Mouse (Mus musculus) right cerebral cortex, adult 2 months (tissue): ENCODE measurements around the gene Polh.

ENCODE experiments used
- DNase-seq, 2 experiments: peaks; one replicate each; pipeline ENCODE4 v3.0.0; 2021 to 2022; ENCODE audit warnings: low spot score in 2 of 2

The Polh gene

DNA sequence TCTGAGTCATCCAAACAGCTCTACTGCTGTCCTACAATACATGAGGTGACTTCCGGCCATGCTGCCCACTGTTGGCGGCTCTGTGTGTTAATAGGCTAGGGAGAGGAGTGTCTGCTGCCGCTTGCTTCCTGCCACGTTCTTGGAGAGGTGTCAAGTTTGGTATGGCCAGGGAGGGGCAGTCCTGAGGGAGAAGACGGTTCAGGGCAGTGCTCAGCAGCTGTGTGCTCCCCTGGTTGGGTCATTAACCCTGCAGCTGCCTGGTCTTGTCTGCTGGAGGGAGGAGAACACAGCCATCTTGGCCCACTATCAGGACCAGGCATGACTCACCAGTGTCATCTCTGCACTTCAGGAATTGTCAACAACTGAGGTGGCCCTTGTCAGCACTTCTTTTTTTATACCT, 34.1 kb downstream of the Polh start:
- no peak for DNase-seq

DNA sequence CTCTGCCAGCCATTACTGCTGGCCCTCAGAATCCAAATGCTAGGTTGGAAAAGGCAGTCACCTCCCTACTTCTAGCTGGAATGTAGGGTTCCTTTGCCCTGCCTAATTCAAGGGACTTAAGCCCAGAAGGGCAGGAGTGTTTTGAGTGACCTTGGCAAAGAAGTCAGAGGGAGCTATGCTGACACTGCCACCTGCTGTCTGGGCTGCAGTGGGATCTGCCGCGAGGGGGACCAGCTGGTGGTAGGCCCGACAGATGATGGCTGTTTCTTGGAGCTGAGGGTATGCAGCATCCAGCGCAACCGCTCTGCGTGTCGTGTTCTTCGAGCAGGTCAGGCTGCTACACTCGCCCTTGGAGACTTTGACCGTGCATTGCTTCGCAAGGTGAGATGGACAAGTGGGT, 35.4 kb downstream of the Polh start:
- DNase-seq: no peak

DNA sequence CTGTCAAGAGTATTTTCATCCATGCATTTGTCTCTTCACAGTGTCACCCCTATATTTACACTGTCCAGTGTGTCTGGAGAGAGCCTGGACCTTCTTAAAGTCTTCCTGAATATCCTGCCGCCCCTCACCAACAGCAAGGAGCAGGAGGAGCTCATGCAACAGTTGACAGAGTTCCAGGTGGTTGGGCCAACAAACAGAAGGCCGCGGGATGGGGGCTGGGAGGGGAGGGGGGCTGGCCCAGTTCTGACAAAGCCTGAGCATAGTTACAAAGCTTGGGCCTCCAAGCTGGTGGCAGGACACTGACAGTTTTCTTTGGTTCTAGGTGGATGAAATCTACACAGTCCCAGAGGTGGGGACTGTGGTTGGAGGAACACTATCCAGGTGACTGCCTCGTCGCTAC, 36.2 kb downstream of the Polh start:
- DNase-seq: no peak

DNA sequence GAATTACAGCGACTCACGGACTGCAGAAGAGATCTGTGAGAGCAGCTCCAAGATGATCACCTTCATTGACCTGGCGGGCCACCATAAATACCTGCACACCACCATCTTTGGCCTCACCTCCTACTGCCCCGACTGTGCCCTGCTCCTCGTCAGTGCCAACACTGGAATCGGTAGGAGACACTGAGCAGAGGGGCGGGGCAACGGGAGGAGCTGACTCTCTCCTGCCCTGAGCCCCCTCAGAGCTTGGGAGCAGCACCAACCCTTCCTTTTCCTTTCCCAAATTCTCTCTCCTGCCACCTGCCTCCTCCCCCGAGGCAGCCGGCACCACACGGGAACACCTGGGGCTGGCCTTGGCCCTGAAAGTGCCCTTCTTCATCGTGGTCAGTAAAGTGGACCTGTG, 37.0 kb downstream of the Polh start:
- no peak for DNase-seq

DNA sequence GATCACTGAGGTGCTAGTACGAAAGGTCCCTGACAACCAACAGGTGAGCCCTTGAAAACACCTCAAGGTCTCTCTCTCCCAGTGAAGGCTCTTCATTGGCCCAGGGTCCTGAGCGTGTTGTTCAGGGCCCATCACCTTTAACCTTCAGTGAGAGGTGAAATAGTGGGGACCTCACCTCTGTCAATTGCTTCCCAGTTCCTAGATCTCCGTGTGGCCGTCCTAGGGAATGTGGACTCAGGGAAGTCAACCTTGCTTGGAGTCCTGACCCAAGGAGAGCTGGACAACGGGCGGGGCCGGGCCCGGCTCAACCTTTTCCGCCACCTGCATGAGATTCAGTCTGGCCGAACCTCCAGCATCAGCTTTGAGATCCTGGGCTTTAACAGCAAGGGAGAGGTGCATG, 37.7 kb downstream of the Polh start:
- DNase-seq: no peak

DNA sequence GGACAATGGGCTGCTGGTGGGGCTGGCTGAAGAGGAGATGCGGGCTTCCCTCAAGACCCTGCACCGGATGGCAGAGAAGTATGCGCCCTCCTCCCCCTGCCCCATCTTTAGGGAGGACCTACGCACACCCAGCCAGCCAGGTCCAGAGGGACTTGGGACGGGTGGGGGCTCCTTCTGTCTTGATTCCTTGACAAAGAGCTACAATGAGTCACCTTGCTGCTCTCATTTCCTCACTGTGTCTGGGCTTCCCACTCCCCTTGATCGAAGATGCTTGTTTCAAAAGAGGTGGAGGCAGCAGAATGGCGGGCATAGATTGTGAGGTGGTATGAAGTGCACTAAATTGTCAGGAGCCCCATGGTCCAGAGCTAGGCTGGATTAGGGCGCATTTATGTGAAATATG, 38.1 kb downstream of the Polh start:
- no peak for DNase-seq

DNA sequence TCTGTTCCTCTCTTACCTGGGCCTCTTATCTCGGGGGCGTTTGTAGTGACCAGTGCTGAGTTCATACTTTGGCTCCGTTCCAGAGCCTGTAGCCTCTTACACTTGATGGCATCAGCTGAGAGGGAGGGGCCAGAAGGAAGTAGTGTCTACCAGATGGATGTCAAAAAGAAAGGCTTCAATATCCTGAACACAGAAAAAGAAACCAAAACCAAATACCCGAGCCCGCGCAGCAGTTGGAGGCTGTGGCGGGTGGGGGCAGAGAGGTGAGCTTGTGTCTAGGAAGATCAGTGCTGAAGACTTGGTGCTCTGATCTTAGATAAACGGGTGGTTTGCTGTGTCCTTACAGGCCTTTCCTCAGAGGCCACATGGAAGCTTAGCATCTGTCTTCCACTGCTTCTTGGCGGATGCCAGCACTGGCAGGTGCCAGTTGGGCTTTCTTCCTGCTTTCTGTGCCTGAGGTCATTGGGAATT, 39.5 kb downstream of the Polh start:
- no peak for DNase-seq

DNA sequence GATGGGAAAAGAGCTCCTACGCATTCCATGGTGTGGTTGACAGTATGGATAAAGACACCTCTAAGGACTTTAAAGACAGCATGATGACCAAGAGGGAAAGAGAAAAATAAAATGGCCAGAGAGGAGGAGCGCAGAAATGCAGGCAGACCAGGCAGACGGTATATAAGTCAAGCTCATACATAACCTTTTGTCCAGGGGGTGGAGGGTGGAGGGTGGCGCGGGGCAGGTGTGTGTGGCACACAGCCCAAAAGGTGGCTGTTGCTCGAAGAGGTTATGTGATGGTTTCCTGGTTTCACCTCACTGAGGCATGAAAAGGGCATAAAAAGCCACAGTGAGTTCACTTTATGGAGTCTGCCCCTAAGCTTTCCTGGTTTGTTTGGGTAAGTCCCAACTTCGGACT, 39.9 kb downstream of the Polh start:
- no peak for DNase-seq

DNA sequence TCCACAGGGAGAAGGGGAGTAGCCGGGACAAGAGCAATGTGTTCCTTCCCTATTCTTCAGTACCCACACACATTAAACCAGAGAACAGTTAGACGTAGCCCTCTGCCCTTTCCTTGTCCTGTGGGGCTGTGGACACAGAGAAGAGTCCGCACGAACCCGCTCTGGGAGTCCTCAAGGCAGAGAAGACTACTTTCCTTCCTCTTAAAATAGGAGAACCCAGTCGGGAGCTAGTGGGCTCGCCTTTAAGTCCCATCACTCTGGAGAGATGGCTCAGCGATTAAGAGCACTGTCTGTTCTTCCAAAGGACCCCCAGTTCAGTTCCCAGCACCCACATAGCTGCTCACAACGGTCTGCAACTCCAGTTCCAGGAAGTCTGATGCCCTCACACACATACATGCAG, 40.7 kb downstream of the Polh start:
- no peak for DNase-seq

DNA sequence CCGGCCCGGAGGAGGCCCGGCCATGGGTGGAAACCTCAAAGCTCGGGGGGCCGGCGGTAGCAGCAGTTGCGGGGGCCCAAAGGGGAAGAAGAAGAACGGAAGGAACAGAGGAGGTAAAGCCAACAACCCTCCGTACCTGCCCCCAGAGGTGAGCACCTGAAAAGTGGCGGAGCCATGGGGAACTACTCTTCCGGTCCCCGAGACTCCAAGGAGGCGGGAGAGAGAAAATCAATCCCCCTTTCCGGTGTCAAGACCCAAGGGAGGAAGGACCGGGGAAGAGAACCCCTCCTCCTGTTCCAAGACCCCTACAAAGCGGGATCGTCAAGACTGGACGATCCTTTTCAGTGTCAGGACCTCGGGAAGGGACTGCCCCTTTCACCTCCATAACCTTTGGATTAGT, 41.3 kb downstream of the Polh start:
- DNase-seq: no peak

DNA sequence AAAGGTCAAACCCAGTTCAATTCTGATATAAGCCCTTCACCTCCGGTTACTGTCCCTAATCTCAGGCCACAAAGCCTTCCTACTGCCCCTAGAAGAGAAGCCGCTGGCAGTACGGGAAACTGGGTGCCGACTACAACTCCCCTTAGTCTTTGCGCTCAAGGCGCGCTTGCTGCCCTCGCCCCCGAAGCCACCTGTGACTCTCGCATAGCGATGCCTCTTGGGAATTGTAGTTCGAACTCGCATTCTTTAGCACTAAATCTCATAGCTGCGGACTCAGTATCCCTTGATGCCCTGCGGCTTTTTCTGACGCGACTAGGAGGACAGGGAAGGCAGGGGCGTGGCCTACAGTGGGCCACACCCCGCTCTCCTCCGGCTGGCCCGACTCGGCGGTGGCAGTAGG, 41.8 kb downstream of the Polh start, which contains the start of gene Gtpbp2:
Gene Gtpbp2, plus strand, starts transcription at position 347 of the 400 bp plus-strand sequence.
- DNase-seq: peak; percentile 97 to 99

DNA sequence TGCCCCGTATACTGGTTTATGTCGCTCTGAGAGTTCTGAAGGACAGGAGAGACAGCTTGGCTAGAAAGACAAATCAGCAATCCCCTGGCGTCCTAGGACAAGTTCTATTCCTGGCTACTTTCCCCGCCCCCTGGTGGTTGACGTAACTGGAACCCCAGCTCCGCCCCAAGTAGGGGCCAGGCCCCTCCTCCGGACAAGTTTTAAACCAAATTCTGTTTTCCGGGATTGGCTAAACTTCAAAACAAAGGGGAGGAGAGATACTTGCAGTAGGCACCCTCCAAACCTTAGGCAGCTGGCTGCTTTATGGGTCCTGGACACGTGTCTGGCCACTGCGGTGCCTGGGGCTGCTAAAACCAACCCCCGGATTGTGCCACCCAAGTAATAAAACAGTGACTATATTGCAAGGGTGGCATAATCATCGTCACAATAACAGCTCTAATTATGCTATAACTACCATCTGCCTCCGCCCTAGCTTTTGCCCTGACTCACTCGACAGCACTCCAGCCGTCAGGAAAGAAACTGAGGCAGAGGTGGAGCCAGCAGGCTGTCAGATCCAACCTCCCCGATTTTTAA, 42.3 kb downstream of the Polh start:
- peak; percentile 82 to 87 for DNase-seq

DNA sequence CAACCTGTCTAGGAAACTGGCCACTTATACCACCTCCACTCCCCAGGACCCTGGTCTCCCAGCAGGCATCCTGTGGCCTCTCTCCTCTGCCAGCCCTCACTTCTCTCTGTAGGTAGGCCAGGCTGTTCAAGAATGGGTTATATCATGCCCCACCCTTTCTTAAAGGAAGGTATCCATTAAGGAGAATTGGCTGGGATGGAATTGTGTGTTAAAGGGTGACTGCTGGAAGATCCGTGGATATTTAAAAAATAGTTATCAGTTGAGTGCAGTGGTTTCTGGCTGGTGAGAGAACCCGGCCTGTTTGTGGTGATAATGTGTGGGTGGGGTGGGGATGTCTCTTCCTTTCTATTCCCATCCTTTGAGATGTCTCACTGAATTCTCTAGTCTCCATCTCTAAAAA, 43.2 kb downstream of the Polh start:
- DNase-seq: no peak

DNA sequence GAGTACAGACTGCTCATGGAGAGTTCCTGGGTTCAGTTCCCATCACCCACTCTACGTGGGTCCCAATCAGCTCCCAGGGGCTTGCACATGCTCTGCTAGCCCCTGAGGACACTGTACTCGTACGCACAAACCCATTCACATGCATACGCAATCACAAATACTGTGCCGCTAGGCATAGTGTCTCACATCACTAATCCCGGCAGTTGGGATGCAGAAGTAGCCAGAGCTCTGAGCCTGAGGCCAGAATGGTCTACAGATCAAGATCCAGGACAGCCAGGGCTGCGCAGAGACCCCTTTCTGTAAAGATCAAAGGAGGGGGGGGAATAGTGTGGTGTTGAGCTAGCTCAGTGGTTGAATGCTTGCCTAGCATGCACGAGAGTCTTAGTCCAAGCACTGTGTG, 45.3 kb downstream of the Polh start:
- no peak for DNase-seq

DNA sequence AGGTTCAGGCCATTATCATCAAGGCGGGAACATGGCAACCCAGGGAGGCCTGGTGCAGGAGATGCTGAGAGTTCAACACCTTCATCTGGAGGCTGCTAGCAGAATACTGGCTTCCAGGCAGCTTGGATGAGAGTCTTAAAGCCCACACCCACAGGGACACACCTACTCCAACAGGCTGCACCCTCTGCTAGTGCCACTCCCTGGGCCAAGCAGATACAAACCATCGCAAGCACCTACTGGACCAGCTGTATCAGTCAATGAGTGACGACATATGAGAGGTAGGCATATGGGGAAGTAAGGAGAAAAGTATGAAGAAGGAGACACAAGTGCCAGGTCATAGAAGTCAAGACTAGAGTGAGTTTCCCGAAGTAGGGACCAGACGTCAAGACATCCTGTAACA, 45.8 kb downstream of the Polh start:
- no peak for DNase-seq

DNA sequence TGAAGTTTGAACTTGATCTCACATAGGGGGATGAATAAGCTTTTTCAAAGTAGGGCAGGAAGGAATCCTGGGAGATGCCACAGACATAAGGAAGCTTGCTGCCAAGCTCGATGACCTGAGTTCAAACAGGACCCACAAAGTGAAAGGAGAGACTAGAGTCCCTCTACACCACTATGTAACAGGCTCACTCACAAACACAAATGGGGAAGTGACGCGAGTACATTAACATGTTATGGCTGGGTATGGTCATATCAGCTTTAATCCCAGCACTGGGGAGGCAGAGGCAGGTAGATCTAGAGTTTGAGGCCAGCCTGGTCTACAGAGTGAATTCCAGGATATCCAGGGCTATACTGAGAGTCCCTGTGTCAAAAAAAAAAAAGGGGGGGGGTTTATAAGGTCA, 48.1 kb downstream of the Polh start:
- no peak for DNase-seq

DNA sequence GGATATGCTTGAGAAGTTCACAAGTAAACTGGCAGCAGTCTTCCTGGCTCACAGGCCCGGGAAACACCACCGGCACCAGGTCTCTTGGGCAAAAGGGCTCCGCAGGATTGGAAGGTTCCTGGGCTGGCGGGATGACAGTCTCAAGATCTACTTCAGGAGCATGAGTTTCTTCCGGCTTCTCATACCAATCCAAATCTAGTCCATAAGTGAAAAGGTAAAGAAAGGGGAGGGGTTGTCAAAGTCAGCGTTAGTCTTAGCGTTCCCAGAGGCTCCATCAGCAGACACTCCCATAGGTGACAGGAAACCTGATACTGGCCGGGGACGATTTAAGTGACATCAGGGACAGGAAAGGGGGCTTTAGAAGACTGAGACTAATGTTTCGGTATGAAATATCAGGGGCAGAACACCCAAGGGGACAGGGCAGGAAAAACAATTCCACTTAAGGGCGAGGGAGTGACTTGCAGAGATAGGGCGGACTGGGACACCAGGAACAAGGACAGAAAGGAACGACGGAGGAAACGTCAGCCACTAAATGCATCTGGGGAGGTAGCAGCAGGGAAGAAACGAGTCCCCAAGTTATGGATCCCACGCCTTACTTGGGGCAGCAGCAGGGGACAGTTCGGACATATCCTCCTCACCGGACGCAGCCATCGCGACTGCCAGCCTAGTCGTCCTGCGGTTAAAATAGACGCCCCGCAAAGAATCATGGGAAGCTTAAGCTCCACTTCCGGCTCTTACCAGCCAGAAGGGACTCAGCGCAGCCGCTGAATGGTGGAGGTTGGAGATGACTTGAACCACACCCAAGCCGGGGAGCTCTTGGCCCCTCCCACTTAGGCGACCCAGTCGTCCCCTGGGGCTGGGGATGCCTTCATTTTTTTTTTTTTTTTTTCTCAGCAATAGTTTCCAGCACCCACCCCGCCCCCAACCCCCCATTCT, 49.3 kb downstream of the Polh start, which contains the start of gene Mad2l1bp:
Gene Mad2l1bp, minus strand, starts transcription at position 707 of the 936 bp plus-strand sequence.
- DNase-seq: peak; percentile 88

DNA sequence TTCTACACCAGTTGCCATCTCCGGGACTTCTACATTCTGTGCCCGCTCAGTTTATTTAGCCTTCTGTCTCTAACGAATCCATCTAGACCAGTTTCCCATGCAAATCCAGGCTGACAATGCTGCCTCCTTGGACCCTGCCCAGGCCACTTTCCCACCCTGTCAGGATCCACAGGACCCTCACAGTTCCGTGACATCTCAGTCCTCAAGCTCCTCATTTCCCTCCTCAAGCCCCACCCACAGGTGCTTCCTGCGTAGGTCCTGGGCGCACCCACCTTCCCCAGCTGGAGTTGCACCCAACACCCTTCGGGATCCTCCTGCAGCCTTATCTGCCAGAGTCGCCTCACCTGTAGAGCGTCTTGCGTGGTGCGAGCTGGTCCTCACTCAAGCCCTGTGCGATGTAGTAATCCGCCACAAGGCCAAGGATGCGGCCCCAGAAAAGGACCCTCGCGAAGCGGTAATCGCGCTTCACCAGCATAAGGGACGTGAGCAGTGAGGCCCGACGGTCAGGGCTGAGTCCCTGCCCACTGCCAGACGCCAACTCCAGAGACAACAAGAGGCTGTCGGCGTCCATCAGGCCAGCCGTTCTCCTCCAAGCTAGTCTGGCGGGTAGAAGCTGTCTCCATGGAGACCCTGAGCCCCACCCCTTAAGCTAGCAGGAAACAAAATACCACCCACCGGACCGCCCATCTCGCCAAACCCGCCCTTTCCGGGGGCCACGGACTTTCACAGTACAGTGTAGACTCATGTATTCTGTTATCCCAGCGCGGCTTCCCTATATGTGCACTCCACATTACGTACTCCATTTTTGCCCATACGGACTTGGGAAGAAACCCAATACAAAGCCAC, 58.6 kb downstream of the Polh start, which contains the start of gene Rsph9:
Gene Rsph9, minus strand, starts transcription at position 639 of the 846 bp plus-strand sequence.
- peak; percentile 81 to 87 for DNase-seq

DNA sequence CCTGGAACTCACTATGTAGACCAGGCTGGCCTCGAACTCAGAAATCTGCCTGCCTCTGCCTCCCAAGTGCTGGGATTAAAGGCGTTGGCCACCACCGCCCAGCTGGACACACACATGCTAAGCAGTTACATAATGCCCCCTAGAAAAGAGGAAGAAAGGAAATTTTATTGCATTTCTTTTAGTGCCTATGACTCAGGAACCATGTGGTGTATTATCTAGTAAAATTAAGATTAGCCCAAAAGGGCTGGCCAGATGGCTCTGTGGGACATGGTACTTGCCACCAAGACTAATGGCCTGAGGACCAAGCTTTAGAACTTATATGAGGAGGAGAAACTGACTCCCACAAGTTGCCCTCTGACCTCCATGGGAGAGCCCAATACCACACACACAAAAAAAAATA, 62.6 kb downstream of the Polh start:
- DNase-seq: no peak

DNA sequence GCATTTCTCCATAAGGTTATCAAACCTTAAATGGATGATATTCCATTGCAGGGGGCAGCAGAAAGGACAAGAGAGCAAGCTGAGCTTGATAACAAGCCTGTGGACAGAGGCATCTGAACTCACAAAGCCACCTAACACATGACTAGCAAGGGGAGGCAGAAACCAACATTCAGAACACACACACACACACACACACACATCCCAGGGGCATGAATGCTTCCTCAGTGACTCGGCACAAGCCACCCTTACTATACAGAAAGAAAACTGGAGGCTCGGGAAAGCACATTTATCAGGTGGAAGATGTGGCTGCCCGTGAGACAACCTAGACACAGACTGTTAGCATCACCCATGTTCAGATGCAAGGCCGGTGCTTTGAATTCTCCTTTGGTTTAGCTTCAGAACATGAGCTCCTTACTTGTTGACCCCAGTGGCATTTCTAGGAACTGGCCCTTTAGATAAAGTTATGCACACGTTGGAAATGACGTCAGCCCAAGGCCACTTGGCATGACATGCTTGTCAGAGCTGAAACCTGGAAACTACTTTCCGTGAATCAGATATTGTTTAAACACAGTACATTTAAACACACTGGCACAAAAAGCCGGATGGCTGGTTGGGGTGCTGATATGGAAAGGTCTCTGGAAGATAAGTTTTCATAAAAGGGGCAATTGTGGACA, 63.7 kb downstream of the Polh start:
- DNase-seq: no peak

DNA sequence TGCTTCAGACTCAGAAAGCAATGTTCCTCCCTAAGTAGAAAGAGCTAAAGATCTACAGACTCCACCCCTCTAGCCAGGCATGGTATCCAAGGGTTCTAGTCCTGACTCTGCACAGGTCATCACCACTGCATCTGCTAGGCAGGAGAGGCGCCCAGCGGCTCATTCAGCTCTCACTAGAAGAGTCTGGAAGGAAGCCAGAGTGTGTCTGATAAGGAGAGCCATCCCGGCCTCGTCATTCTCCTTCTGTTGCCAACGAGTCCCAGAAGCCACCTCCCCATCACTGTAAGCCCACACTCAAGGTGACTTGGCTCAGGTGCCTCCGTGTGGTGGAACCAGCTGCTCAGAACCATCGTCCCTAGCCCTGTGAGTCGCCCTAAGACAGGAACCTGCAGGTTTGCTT, 69.6 kb downstream of the Polh start:
- no peak for DNase-seq
